Mouse (Mus musculus): Measurements from ENCODE around the gene Ptger4. TPM values are rescaled to one million over a fixed set of nuclear protein-coding genes. Genes with fewer than 3 reads are reported as not detected.
"Not testable (repeated sequence)": the region's sequence is repeated elsewhere in the genome, so short reads cannot be mapped to it uniquely, and the experiment has no call there.

The Ptger4 gene
- total RNA-seq, 2 experiments from 2014 or later: 0.63 to 0.87 TPM

GRCm38 (mm10) chr15:5238553-5238952, 5.4 kb downstream of the Ptger4 start:
- DNase-seq (ENCODE audit: low spot score in 2 of 2): no peak

- no peak for DNase-seq (ENCODE audit: low spot score in 2 of 2)
Observed at GRCm38 (mm10) chr15:5238073-5238472, 5.9 kb downstream of the Ptger4 start.

GRCm38 (mm10) chr15:5237012-5237660, 6.9 kb downstream of the Ptger4 start:
- no peak for DNase-seq (ENCODE audit: low spot score in 2 of 2)

- DNase-seq (ENCODE audit: low spot score in 2 of 2): peak; percentile 77 to 84
Observed at GRCm38 (mm10) chr15:5236538-5236937, 7.4 kb downstream of the Ptger4 start.

- peak; percentile 48 to 65 for DNase-seq (ENCODE audit: low spot score in 2 of 2)
Observed at GRCm38 (mm10) chr15:5235527-5235926, 8.5 kb downstream of the Ptger4 start.

- DNase-seq (ENCODE audit: low spot score in 2 of 2): no peak
Observed at GRCm38 (mm10) chr15:5234659-5235058, 9.3 kb downstream of the Ptger4 start.

- DNase-seq (ENCODE audit: low spot score in 2 of 2): not testable (repeated sequence)
Observed at GRCm38 (mm10) chr15:5230746-5231145, 13.2 kb downstream of the Ptger4 start.

GRCm38 (mm10) chr15:5220491-5220890, 23.5 kb downstream of the Ptger4 start:
- no peak for DNase-seq (ENCODE audit: low spot score in 2 of 2)

GRCm38 (mm10) chr15:5209116-5209515, 34.9 kb downstream of the Ptger4 start:
- no peak for DNase-seq (ENCODE audit: low spot score in 2 of 2)

- DNase-seq (ENCODE audit: low spot score in 2 of 2): no peak
Observed at GRCm38 (mm10) chr15:5205222-5205621, 38.8 kb downstream of the Ptger4 start.

GRCm38 (mm10) chr15:5196691-5197090, 47.3 kb downstream of the Ptger4 start:
- DNase-seq (ENCODE audit: low spot score in 2 of 2): no peak

- no peak for DNase-seq (ENCODE audit: low spot score in 2 of 2)
Observed at GRCm38 (mm10) chr15:5195987-5196514, 47.9 kb downstream of the Ptger4 start.

- DNase-seq (ENCODE audit: low spot score in 2 of 2): no peak
Observed at GRCm38 (mm10) chr15:5194931-5195330, 49.1 kb downstream of the Ptger4 start.

- DNase-seq (ENCODE audit: low spot score in 2 of 2): no peak
Observed at GRCm38 (mm10) chr15:5194446-5194845, 49.5 kb downstream of the Ptger4 start.

GRCm38 (mm10) chr15:5193833-5194232, 50.2 kb downstream of the Ptger4 start:
- DNase-seq (ENCODE audit: low spot score in 2 of 2): no peak

- no peak for DNase-seq (ENCODE audit: low spot score in 2 of 2)
Observed at GRCm38 (mm10) chr15:5189504-5190093, 54.4 kb downstream of the Ptger4 start.

- no peak for DNase-seq (ENCODE audit: low spot score in 2 of 2)
Observed at GRCm38 (mm10) chr15:5188029-5188428, 56.0 kb downstream of the Ptger4 start.

- DNase-seq (ENCODE audit: low spot score in 2 of 2): no peak
Observed at GRCm38 (mm10) chr15:5187116-5187515, 56.9 kb downstream of the Ptger4 start.

GRCm38 (mm10) chr15:5186293-5186675, 57.7 kb downstream of the Ptger4 start:
- DNase-seq (ENCODE audit: low spot score in 2 of 2): no peak

- peak; percentile 80 to 83 for DNase-seq (ENCODE audit: low spot score in 2 of 2)
Observed at GRCm38 (mm10) chr15:5185366-5186292, 58.4 kb downstream of the Ptger4 start, which contains the start of gene Ttc33. TSS of gene Ttc33 (plus strand) at chr15:5185525.

- DNase-seq (ENCODE audit: low spot score in 2 of 2): no peak
Observed at GRCm38 (mm10) chr15:5184668-5185330, 59.2 kb downstream of the Ptger4 start.
